Mouse (Mus musculus) erythroblast, embryonic 14.5 days (primary cell): ENCODE data around the gene Gkap1.

Experiments
- GATA1 ChIP-seq: IDR thresholded peaks from 2 replicates; pipeline ENCODE4 v1.6.1; 2012; ENCODE audit warnings: low read length, inconsistent platforms, mixed read lengths
- TAL1 ChIP-seq: IDR thresholded peaks from 3 replicates; pipeline ENCODE4 v1.6.1; 2012; ENCODE audit warnings: low read length, inconsistent platforms, mixed read lengths

DNA sequence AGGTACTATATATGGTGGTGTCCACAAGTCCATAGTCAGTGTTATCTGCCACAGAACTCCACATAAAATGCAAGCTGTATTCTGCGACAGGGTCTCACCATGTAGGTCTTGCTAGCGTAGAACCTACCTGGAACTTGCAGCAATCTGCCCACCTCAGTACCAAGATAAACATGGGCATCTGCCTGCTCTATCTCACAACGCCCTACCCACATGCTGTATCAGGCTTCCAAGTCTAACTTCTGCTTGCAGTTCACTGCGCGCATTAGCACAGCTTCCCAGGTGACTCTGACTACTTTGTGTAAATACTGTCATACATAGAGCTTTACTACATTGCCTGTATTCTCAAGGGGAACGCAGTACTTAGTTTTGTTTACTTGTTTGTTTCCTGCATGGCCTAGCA, 26.5 kb upstream of the Gkap1 start:
- TF ChIP-seq GATA1 = no peak
- TF ChIP-seq TAL1 = no peak
